Mouse (Mus musculus) forebrain, embryonic 16.5 days (tissue): ENCODE data around the gene Slc22a5. TPM values are rescaled to one million over a fixed set of nuclear protein-coding genes. Genes with fewer than 3 reads are reported as not detected.
"Not testable (repeated sequence)": the region's sequence is repeated elsewhere in the genome, so short reads cannot be mapped to it uniquely, and the experiment has no call there.

Experiments used
- ATAC-seq: fragments of 200-750 bp; cut with Nextera tagmentation; 2 replicates; pipeline ENCODE4 v1.8.0; 2017; ENCODE audit warnings: mild to moderate bottlenecking, moderate library complexity
- H3K27ac ChIP-seq: fragments of 300-500 bp; sonication (generic); 2 replicates; pipeline ENCODE4 v1.5.1; 2014; ENCODE audit warnings: low read length, control low read depth
- H3K27me3 ChIP-seq: fragments of 300-500 bp; sonication (generic); replicated peaks from 2 replicates; pipeline ENCODE4 v1.6.1; 2014; ENCODE audit warnings: low read length; ENCODE audit not compliant: control insufficient read depth, insufficient read depth
- H3K36me3 ChIP-seq: fragments of 300-500 bp; sonication (generic); 2 replicates; pipeline ENCODE4 v1.6.1; 2014; ENCODE audit not compliant: control insufficient read depth, insufficient read depth
- H3K4me1 ChIP-seq: fragments of 300-500 bp; sonication (generic); replicated peaks from 2 replicates; pipeline ENCODE4 v1.6.1; 2014; ENCODE audit warnings: low read length; ENCODE audit not compliant: control insufficient read depth, insufficient read depth
- H3K4me2 ChIP-seq: fragments of 300-500 bp; sonication (generic); 2 replicates; pipeline ENCODE4 v1.6.1; 2014; ENCODE audit warnings: mild to moderate bottlenecking, low read length, control low read depth
- H3K4me3 ChIP-seq: fragments of 300-500 bp; sonication (generic); replicated peaks from 2 replicates; pipeline ENCODE4 v1.5.1; 2014; ENCODE audit warnings: mild to moderate bottlenecking, low read length, control low read depth
- H3K9ac ChIP-seq: fragments of 300-500 bp; sonication (generic); replicated peaks from 2 replicates; pipeline ENCODE4 v1.6.1; 2014; ENCODE audit warnings: low read depth, low read length, control low read depth
- H3K9me3 ChIP-seq: fragments of 300-500 bp; sonication (generic); 2 replicates; pipeline ENCODE4 v1.6.1; 2016; ENCODE audit warnings: low read length; ENCODE audit not compliant: control insufficient read depth
- WGBS: fragments of 180-500 bp; shearing (Covaris S2); extraction: QIAGEN DNeasy Blood & Tissue Kit; methylation state at CpG from one replicate; pipeline ENCODE4 v1.1.7; 2014; 5-methylcytosine and 5-hydroxymethylcytosine counted together
- polyA plus RNA-seq: library from polyadenylated mRNA; unstranded; fragments of >200 nt; fragmentation: Nextera tagmentation; extraction: Ambion mirVana; gene quantifications from 2 replicates; pipeline ENCODE4 v1.2.1, GENCODE M21; 2015

The Slc22a5 gene
- polyA plus RNA-seq, 1 experiment from 2014 or later, result 12.0 TPM

DNA sequence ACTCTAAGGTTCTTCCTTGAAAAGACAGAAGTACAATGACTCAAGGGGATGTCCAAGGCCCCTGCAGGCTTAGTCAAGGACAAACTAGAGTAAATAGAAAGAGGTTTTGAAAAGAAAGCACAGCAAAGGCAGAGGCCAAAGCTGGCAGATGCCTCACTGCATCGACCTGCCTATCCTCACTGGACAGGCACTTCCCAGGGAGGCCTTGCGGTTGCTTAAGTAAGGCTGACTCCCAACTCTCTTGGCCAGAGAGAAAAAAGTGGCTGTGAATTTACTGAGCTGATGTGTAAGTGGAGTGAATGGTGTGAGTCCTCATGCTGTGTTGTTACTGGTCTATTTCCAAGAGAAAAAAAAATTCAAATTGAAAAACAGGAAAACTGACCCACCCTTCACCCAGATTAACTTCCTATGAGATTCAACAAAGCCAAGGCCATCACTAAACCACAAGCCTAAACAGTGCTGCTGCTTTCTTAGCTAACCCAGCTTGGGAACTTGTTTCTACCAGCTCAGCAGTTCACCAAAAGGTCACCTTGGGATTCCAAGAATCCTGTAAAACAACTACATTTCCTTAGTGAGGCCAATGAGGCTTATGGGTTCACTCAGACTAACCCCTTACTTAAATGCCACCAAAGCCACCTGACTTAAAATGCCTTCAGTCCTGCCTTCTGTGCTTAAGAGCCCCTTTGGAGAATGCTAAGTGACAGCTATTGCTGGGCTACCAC lies 19.5 kb downstream of the Slc22a5 start:
- no peak overlapping the region for H3K9ac ChIP-seq
- no peak overlapping the region for H3K27ac ChIP-seq
- H3K4me1 ChIP-seq, result no peaks in the 10 kb centered on the region
- no peaks in the 10 kb centered on the region for H3K9me3 ChIP-seq
- ATAC-seq, result no peak
- H3K27me3 ChIP-seq, result no peaks in the 10 kb centered on the region
- H3K4me2 ChIP-seq, result no peak overlapping the region
- H3K4me3 ChIP-seq, result no peak overlapping the region
- 98% methylated on average over 2 of the region's 2 CpGs for WGBS
- H3K36me3 ChIP-seq, result peaks cover 5% of the 10 kb centered on the region

DNA sequence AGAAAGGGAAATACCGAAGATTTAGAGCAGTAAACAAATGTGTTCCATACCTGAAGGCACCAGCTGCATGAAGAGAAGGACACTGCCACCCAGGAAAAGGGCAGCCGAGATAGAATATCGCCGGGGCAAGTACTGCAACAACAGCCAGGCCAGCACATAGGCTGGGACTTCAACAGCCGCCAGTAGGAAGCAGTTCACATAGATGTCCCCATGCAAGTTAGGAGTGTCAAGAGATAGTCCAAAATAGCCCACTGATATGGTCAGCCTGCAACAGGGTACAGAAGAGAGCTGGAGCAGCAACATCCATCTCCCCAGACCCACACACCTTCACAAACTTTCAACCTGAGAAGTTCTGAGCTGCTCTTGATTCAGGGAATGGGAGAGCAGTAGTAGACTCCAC lies 22.3 kb downstream of the Slc22a5 start:
- no peak overlapping the region for H3K4me3 ChIP-seq
- H3K9ac ChIP-seq, result no peak overlapping the region
- H3K4me1 ChIP-seq, result no peaks in the 10 kb centered on the region
- no peaks in the 10 kb centered on the region for H3K9me3 ChIP-seq
- WGBS, result 95% methylated on average over 5 of the region's 5 CpGs
- H3K36me3 ChIP-seq, result peaks cover 5% of the 10 kb centered on the region
- H3K27ac ChIP-seq, result no peak overlapping the region
- ATAC-seq, result no peak
- H3K4me2 ChIP-seq, result no peak overlapping the region
- no peaks in the 10 kb centered on the region for H3K27me3 ChIP-seq

DNA sequence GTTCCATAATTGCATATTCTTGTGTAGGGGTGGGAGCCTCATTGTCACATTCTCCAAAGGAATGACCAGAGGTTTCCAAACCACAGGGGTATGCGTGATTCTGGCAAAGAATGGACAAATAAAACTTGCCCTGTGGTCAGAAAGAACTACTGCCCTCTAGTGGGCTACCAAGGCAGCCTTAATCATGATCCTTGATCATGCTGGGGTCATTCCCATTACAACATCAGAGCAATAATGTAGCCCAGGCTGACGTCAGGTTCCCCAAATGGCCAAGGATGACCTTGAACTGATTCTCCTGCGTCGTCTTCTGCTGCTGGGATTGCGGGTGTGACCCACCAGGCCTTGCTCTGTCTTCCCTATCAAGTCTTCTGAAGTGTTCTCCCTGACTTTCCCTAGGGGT lies 23.1 kb downstream of the Slc22a5 start:
- H3K27me3 ChIP-seq, H3K36me3 ChIP-seq, H3K4me2 ChIP-seq, H3K9me3 ChIP-seq, ATAC-seq, H3K4me3 ChIP-seq, H3K4me1 ChIP-seq, H3K27ac ChIP-seq, H3K9ac ChIP-seq: not testable (repeated sequence)
- WGBS, result 41% methylated on average over 5 of the region's 5 CpGs

DNA sequence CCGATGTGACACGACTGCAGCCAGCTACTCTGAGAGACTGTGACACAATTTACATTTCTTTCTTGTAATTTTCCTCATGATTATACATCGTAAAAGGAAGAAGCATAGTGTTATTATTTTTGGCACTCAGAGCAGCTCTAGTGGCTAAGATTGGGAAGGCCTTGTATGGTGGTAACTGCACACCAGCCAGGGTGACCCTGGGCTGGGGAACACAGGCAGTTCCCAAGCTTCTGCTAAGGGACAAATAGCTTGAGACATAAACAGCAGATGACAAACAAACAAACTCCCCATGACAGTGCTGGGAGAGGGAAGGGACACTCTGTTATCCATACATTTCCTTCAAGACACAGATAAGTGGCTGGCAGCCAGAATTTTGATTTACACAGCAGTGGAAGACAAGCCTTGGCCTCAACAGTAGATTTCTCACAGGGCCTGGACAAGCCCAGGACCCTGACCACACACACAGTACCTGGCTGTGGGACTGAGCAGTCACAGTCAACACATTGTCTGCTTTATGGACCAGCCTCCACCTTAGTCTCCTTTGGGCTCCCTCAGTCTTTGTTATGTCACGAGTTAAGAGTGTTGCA lies 26.6 kb downstream of the Slc22a5 start:
- not testable (repeated sequence) for H3K27ac ChIP-seq, H3K36me3 ChIP-seq, H3K4me3 ChIP-seq, H3K9me3 ChIP-seq, H3K4me1 ChIP-seq, H3K27me3 ChIP-seq, H3K4me2 ChIP-seq, ATAC-seq, H3K9ac ChIP-seq
- WGBS, result 88% methylated on average over 1 of the region's 4 CpGs

DNA sequence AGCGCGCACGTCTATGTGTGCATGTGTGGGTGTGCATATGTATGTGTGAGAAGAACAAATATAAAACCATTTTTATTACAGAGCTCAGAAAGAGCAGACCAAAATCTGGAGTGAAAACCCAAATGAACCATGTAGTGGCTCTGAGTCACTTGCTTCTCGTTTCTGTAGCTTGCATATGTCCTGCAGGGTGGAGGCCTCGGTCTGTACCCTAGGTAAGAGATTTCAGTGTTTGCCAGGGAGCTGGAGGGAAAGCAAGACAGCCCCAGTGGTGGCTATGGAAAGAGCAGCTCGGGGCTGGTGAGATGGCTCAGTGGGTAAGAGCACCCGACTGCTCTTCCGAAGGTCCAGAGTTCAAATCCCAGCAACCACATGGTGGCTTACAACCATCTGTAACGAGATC lies 30.5 kb downstream of the Slc22a5 start:
- not testable (repeated sequence) for ATAC-seq, H3K9ac ChIP-seq, H3K27me3 ChIP-seq, H3K4me3 ChIP-seq, H3K4me2 ChIP-seq, H3K27ac ChIP-seq, H3K36me3 ChIP-seq, H3K9me3 ChIP-seq, H3K4me1 ChIP-seq
- WGBS, result 80% methylated on average over 8 of the region's 9 CpGs

DNA sequence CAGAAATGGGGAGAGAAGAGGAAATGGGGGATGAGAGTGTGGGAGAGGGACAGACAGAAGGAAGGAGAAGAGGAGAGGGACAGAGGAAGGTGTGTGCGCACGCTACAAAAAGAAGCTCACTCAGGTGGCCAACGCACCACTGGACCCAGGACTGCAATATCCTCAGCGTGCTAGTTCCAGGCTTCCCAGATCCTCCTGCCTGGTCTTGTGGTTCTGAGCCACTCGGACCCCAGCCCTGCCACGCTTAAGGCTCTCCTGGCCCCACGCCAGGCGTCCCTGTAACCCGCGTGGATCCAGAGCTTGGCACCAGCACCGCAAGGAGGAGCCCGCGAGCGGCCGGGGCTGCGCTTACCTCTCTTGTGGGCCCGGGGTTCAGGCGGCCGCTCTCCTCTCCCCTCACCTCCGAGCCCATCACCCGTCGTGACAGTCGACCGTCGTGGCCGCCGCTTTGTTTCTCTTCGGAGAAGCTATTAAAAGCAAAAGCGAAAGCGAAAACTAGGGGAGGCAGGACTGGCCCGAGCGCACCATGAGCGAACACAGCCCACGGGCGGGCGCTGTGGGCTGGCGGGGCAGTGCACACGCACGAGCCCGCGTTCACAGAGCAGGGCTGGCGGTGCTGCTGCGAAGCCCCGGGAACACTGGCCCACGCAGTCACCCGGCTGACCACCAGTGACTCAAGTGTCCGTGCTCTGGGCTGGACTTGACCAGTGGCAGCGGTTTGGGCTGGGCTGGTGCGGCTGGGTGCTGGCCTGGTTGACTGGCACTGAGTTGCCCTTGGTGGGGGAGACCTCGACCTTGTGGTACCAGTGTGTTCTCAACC lies 32.5 kb downstream of the Slc22a5 start, which contains the start of gene Gm12216:
Gene Gm12216, minus strand, starts transcription at position 496 of the 820 bp plus-strand sequence.
- Histone ChIP-seq H3K4me3 (peak within 1 kb of the TSS; percentile 49), H3K9ac (peak within 1 kb of the TSS; percentile 60), H3K4me2 (peak within 1 kb of the TSS; percentile 66)
- peak; percentile 52; the same call in 1 of the 2 replicates for ATAC-seq
- not testable (repeated sequence) for H3K27me3 ChIP-seq, H3K36me3 ChIP-seq, H3K4me1 ChIP-seq, H3K9me3 ChIP-seq, H3K27ac ChIP-seq
- 12% methylated on average over 43 of the region's 50 CpGs for WGBS

DNA sequence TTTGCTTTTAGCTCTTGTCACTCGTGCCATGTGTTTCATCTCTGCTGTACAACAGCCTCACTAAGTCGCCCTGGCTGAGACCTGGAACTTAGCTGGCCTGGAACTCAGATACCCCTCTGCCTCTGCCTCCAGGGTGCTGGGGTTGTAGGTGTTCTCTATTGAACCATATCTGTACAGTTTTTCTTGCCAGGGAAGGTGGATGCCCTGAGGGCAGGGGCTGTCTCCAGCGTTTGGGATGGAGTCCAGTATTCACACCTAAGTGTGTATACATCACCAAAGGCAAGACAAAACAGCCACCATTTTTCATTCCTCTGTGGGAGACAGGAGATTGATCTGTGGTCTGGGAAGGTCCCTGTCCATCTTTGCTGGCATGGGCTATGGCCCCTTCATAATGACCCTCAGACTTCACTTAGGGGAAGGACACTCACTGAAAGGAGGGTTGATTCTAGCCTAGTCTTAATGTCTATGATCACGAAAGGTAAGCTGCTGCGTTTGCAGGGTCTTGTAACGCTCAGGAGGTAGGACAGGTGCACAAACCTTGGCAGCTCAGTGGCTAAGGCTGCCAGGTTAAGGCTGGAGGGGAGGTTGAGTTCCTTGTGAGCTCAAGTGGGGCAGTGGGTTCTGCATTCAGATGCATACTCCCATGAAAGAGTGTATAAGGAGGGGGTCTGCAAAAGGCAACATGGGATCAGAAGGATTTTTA lies 33.3 kb downstream of the Slc22a5 start:
- Histone ChIP-seq H3K9me3 (no peaks in the 10 kb centered on the region), H3K4me1 (peaks cover 2% of the 10 kb centered on the region; the same call in 1 of the 2 replicates), H3K9ac (no peak overlapping the region), H3K36me3 (no peaks in the 10 kb centered on the region), H3K4me3 (no peak overlapping the region), H3K27me3 (no peaks in the 10 kb centered on the region), H3K27ac (no peak overlapping the region), H3K4me2 (no peak overlapping the region)
- WGBS, result 83% methylated on average over 6 of the region's 6 CpGs
- no peak for ATAC-seq

DNA sequence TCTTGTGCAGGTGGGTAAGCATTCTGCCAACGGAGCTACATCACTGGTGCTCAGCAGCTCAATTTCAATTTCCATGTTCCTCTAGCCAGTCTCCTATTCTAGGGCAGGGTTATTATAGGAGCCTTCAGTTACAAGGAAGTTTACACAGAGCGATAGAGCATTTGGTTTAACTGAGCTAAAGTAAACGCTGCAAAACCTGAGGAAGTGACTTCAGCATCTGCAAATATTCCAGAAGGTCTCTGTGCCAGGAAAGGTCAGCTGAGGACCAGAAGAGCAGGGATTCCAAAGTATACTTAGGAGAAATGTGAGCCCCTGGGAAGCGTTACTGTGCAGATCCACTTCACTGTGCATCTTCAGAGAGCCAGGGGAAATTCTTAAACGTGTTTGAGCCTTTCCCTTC lies 37.8 kb downstream of the Slc22a5 start:
- Histone ChIP-seq H3K27ac (no peak overlapping the region), H3K4me1 (no peaks in the 10 kb centered on the region), H3K9me3 (no peaks in the 10 kb centered on the region), H3K4me2 (no peak overlapping the region), H3K4me3 (no peak overlapping the region), H3K9ac (no peak overlapping the region), H3K36me3 (no peaks in the 10 kb centered on the region), H3K27me3 (no peaks in the 10 kb centered on the region)
- WGBS, result 75% methylated on average over 5 of the region's 5 CpGs
- ATAC-seq, result no peak

DNA sequence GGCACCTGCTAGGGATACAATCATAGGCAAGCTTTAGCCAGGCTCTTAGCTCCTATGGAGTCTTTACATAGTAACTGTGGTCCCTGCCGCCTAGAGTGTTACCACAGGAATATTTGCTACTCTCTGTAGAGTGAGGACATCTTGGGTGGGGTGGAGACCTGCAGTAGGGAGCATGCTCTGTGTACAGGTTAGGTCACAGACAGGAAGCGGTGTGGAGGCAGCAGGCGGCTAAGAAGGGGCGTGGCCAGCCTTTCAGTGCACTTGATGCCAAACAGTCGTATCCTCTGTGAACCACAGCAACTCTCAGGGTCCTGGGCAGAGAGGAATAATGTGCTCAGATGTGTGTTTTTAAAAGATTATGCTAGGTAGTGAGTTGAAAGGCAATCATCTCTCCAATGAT lies 39.7 kb downstream of the Slc22a5 start:
- no peaks in the 10 kb centered on the region for H3K4me1 ChIP-seq
- 50% methylated on average over 5 of the region's 5 CpGs for WGBS
- ATAC-seq, result no peak
- no peaks in the 10 kb centered on the region for H3K36me3 ChIP-seq
- no peaks in the 10 kb centered on the region for H3K9me3 ChIP-seq
- no peak overlapping the region for H3K27ac ChIP-seq
- H3K9ac ChIP-seq, result no peak overlapping the region
- no peaks in the 10 kb centered on the region for H3K27me3 ChIP-seq
- no peak overlapping the region for H3K4me3 ChIP-seq
- no peak overlapping the region for H3K4me2 ChIP-seq
